Mouse (Mus musculus): ENCODE data around the gene Nol9. TPM values are rescaled to one million over a fixed set of nuclear protein-coding genes. Genes with fewer than 3 reads are reported as not detected.
A peak's percentile ranks its signal among the peaks of the same experiment; 100 is the strongest.

The Nol9 gene
- polyA plus RNA-seq, 1 experiment from 2014 or later: 22.4 TPM

DNA sequence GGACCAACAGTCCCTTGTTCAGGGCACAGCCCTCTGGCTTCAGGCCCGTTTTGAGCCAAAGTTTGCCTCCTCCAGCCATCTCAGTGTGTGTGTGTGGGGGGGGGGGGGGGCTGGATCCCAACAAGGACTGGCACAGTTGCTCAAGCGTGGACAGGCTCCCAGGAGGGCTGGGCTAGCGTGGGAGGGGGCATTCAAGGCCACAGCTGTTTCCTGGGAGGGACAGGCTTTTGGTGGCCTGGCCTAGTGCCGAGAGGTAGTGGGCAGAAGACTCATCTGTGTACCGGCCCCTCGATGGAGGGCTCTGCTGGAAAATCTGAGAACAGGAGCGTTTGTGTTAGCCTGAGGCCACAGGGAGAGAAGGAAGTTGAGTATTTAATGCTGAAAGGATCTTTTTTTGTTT lies 40.8 kb downstream of the Nol9 start:
- H3K4me1 ChIP-seq (ENCODE audit: control insufficient read depth, insufficient read depth, low read length): no peaks in the 10 kb centered on the region
- no peak overlapping the region for H3K4me2 ChIP-seq (ENCODE audit: low read depth, low read length)
- no peaks in the 10 kb centered on the region for H3K36me3 ChIP-seq (ENCODE audit: control insufficient read depth, insufficient read depth, low read length)
- H3K4me3 ChIP-seq (ENCODE audit: low read length): no peak overlapping the region
- WGBS: 67% methylated on average over 7 of the region's 7 CpGs
- H3K27ac ChIP-seq (ENCODE audit: low read length): no peak overlapping the region
- H3K9ac ChIP-seq (ENCODE audit: low read depth, low read length): no peak overlapping the region
- no peaks in the 10 kb centered on the region for H3K27me3 ChIP-seq (replicated peaks; ENCODE audit: control insufficient read depth, insufficient read depth, low read length)
- no peaks in the 10 kb centered on the region for H3K9me3 ChIP-seq (ENCODE audit: control insufficient read depth, low read length)
- ATAC-seq: no peak

DNA sequence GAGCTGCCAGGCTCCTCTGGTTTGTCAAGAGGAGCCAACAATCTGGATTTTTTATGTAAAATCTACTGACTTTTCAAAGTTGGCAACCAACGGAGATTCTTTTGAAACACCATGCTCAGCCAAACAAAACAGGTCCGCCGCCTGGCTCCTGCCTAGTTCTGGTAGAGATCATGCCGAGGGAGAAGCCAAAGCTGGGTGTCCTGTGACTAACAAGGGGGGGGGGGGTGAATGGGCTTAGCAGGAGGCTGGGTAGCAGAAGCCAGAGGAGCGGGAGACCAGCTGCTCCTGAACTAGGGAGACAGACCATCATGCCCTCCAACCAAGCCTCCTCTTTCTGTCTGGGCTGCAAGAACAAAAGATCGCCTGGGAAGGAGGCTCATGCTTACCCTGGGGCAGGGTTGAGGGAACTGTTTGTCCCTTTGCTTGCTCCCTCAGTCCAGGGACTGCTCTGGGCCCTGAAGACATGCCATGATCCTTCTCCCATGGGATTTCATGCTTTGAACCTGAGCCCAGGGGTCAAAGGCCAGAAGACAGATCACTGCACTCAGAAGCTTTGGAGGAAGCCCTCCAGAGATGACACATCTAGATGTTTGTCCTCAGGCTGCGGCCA lies 44.6 kb downstream of the Nol9 start:
- H3K36me3 ChIP-seq (ENCODE audit: control insufficient read depth, insufficient read depth, low read length): no peaks in the 10 kb centered on the region
- H3K4me3 ChIP-seq (ENCODE audit: low read length): no peak overlapping the region
- H3K4me1 ChIP-seq (ENCODE audit: control insufficient read depth, insufficient read depth, low read length): peaks cover 15% of the 10 kb centered on the region
- no peak for ATAC-seq
- no peaks in the 10 kb centered on the region for H3K9me3 ChIP-seq (ENCODE audit: control insufficient read depth, low read length)
- H3K9ac ChIP-seq (ENCODE audit: low read depth, low read length): no peak overlapping the region
- no peak overlapping the region for H3K4me2 ChIP-seq (ENCODE audit: low read depth, low read length)
- WGBS: 62% methylated on average over 7 of the region's 7 CpGs
- H3K27me3 ChIP-seq (replicated peaks; ENCODE audit: control insufficient read depth, insufficient read depth, low read length): no peaks in the 10 kb centered on the region
- H3K27ac ChIP-seq (ENCODE audit: low read length): no peak overlapping the region

DNA sequence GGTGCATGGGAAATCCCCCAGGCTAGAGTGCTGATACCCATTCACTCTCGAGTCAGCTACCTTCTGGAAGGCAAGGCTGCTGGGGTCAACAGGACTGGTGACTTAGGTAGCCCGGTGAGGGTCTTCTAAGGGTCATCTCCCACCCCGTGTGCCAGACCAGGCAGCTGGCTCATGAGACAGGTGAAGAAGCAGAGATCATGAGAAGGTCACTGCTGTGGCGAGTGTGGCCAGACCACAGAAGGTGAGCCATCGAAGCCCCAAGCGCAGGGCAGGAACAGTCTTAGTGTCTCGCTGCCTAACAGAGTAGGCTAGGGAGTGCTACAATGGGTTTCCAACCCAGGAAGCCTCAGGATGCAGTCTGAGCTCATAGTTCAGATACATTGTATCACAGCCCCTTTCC lies 45.5 kb downstream of the Nol9 start:
- Histone ChIP-seq H3K9me3 (ENCODE audit: control insufficient read depth, low read length) (no peaks in the 10 kb centered on the region), H3K27me3 (replicated peaks; ENCODE audit: control insufficient read depth, insufficient read depth, low read length) (no peaks in the 10 kb centered on the region), H3K9ac (ENCODE audit: low read depth, low read length) (no peak overlapping the region), H3K4me1 (ENCODE audit: control insufficient read depth, insufficient read depth, low read length) (peaks cover 16% of the 10 kb centered on the region), H3K4me3 (ENCODE audit: low read length) (no peak overlapping the region), H3K27ac (ENCODE audit: low read length) (no peak overlapping the region), H3K4me2 (ENCODE audit: low read depth, low read length) (no peak overlapping the region), H3K36me3 (ENCODE audit: control insufficient read depth, insufficient read depth, low read length) (no peaks in the 10 kb centered on the region)
- 84% methylated on average over 7 of the region's 7 CpGs for WGBS
- ATAC-seq: no peak

DNA sequence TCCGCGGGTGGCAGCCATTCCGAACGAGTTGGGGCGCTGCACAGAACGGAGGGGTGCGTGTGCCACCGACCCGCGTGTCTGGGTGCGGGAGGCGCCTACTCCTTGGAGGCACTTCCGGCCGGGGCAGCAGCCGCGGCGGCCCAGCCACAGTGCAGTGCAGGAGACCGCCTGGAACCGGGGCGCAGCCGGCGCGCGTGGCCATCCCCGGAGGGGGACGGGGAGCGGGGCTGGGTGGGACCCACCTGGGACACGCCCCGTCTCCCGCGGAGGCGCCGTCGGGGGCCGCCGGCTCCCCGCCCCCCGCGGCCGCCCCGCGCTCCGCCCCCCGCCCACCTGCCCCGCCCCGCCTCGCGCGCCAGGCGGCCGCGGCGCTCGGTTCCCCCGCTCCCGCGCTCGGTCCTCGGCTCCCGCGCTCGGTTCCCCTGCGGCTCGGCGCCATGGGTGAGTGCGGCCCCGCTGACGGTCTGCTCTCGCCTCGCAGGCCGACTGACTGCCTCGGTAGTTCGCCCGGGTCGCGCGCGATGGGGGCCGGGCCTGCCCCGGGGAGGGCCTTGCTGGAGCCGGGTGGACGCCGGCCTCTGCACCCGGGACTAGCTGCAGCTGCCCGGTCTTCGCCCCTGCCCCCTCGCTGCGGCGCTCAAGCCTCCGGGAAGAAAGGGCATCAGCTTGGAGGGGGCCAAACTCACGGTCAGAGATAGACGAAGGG lies 47.5 kb downstream of the Nol9 start:
- peak overlapping the region; percentile 86 for H3K4me3 ChIP-seq (ENCODE audit: low read length)
- H3K9me3 ChIP-seq (ENCODE audit: control insufficient read depth, low read length): no peaks in the 10 kb centered on the region
- H3K27ac ChIP-seq (ENCODE audit: low read length): peak overlapping the region; percentile 69
- peak; percentile 92 for ATAC-seq
- WGBS: under 1% methylated on average over 57 of the region's 92 CpGs
- peak overlapping the region; percentile 84 for H3K4me2 ChIP-seq (ENCODE audit: low read depth, low read length)
- H3K27me3 ChIP-seq (replicated peaks; ENCODE audit: control insufficient read depth, insufficient read depth, low read length): no peaks in the 10 kb centered on the region
- H3K36me3 ChIP-seq (ENCODE audit: control insufficient read depth, insufficient read depth, low read length): no peaks in the 10 kb centered on the region
- peaks cover 16% of the 10 kb centered on the region for H3K4me1 ChIP-seq (ENCODE audit: control insufficient read depth, insufficient read depth, low read length)
- peak overlapping the region; percentile 90 for H3K9ac ChIP-seq (ENCODE audit: low read depth, low read length)

DNA sequence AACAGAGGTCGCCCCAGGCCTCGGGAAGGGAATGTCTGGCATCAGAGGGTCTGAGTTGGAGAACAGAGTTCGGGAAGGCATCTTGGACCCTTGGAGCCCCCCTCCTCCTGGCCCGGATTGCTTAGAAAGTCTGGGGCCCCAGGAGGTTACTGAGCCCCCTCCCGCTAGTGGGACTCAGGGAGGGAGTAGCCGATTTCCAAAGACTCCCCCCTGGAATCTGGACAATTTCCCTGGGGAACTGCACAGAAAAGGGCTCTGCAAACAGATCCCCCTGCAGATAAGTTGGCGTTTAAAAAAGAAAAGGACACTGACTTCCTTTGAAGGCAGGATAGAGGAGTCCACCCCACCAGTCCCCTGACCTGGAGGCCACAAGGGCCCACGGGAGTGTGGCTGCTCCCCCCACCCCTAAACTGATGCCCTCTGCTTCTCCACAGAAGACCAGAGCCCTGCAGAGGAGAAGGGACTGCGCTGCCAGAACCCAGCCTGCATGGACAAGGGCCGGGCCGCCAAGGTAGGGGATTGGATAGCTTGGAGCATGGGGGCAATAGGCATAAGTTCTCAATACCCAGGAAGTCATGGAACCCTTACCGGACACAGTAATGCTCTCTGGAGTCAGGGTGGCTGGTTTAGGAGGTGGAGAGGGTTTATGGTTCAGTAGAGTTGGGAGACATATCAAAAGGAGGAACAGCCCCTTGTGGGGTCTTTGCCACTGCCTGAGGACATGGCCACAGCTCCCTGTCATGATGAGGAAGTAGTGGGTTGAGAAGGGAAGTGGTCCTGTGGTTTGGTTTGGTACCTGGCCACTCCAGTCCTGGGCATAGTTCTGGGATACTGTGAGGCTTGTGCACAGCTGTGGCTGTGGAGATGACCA lies 48.3 kb downstream of the Nol9 start:
- Histone ChIP-seq H3K4me3 (ENCODE audit: low read length) (peak overlapping the region; percentile 86), H3K27ac (ENCODE audit: low read length) (peak overlapping the region; percentile 69; the same call in 1 of the 2 replicates), H3K36me3 (ENCODE audit: control insufficient read depth, insufficient read depth, low read length) (no peaks in the 10 kb centered on the region), H3K4me2 (ENCODE audit: low read depth, low read length) (peak overlapping the region; percentile 84), H3K27me3 (replicated peaks; ENCODE audit: control insufficient read depth, insufficient read depth, low read length) (no peaks in the 10 kb centered on the region), H3K4me1 (ENCODE audit: control insufficient read depth, insufficient read depth, low read length) (peaks cover 20% of the 10 kb centered on the region), H3K9ac (ENCODE audit: low read depth, low read length) (peak overlapping the region; percentile 90), H3K9me3 (ENCODE audit: control insufficient read depth, low read length) (no peaks in the 10 kb centered on the region)
- ATAC-seq: peak; percentile 9; the same call in 1 of the 2 replicates
- 10% methylated on average over 12 of the region's 12 CpGs for WGBS

DNA sequence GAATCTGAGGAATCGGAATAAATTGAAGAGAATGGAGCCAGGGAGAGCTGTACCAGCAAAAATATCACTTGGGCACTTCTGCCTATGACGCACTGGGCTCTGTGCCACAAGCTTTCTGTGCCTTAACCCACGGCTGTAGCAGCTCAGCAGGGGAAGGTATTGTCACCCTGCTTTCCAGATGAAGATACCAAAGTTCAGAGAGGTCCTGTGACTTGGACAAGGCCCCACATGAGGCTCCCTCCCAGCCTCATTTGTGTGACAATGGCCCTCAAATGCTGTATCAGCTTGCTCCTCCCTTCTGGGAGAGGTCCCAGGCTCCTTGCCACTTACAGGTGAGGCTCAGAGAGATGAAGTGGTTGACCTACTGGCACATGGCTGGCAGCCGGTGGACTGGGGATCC lies 49.0 kb downstream of the Nol9 start:
- Histone ChIP-seq H3K4me3 (ENCODE audit: low read length) (peak overlapping the region; percentile 86), H3K36me3 (ENCODE audit: control insufficient read depth, insufficient read depth, low read length) (no peaks in the 10 kb centered on the region), H3K27me3 (replicated peaks; ENCODE audit: control insufficient read depth, insufficient read depth, low read length) (no peaks in the 10 kb centered on the region), H3K9me3 (ENCODE audit: control insufficient read depth, low read length) (no peaks in the 10 kb centered on the region), H3K27ac (ENCODE audit: low read length) (peak overlapping the region; percentile 28; the same call in 1 of the 2 replicates), H3K4me1 (ENCODE audit: control insufficient read depth, insufficient read depth, low read length) (peaks cover 25% of the 10 kb centered on the region), H3K9ac (ENCODE audit: low read depth, low read length) (peak overlapping the region; percentile 90), H3K4me2 (ENCODE audit: low read depth, low read length) (peak overlapping the region; percentile 84)
- ATAC-seq: peak; percentile 11; the same call in 1 of the 2 replicates
- 45% methylated on average over 4 of the region's 4 CpGs for WGBS

DNA sequence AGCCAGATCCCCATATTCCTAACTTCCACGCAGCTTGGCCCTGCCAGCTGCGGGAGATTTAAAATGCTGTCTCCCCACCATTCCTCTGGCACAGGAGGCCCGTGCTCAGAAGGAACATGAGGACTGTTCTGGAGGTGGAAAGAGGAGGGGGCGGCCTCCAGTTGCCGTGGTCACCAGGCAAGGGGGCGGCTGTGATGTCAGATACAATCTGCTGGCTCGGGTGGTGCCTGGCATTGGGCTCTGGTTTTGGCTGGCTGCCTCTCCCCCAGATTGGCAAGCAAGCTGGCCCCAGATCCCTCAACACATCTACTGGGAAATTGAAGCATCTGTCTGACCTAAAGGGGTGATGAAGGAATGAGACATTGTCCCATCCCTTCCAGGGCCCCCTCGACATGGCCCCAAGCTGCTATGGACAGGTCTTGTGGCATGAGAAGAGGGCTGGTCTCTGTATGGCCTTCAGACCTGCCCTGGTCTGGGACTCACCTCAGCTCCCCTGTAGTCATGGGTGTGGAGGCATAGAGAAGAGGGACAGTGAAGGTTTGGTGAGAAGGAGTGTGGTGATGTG lies 49.5 kb downstream of the Nol9 start:
- no peaks in the 10 kb centered on the region for H3K27me3 ChIP-seq (replicated peaks; ENCODE audit: control insufficient read depth, insufficient read depth, low read length)
- H3K9me3 ChIP-seq (ENCODE audit: control insufficient read depth, low read length): no peaks in the 10 kb centered on the region
- no peak for ATAC-seq
- H3K36me3 ChIP-seq (ENCODE audit: control insufficient read depth, insufficient read depth, low read length): no peaks in the 10 kb centered on the region
- peak overlapping the region; percentile 84 for H3K4me2 ChIP-seq (ENCODE audit: low read depth, low read length)
- no peak overlapping the region; the same call in 1 of the 2 replicates for H3K9ac ChIP-seq (ENCODE audit: low read depth, low read length)
- H3K27ac ChIP-seq (ENCODE audit: low read length): no peak overlapping the region
- WGBS: 56% methylated on average over 8 of the region's 8 CpGs
- H3K4me1 ChIP-seq (ENCODE audit: control insufficient read depth, insufficient read depth, low read length): peaks cover 25% of the 10 kb centered on the region
- H3K4me3 ChIP-seq (ENCODE audit: low read length): no peak overlapping the region

DNA sequence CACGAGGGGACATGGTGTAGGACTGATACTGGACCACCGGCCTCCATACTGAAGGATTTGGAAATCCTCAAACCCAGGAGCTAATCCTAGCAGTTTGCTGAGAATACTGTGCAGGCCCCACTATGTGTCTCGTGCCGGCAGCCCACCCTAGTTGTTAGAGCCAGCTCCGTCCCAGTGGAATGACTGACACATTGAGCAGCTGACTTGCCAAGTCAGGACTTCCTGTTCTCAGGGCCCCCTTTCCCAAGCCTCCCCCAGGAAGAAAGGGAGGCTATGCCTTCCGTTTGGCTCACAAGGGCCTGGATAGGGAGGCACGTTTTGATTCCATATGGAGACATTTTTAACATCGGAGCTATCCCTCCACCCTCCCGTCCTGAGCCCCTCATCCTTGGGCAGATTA lies 51.1 kb downstream of the Nol9 start:
- Histone ChIP-seq H3K27ac (ENCODE audit: low read length) (no peak overlapping the region), H3K4me2 (ENCODE audit: low read depth, low read length) (no peak overlapping the region), H3K27me3 (replicated peaks; ENCODE audit: control insufficient read depth, insufficient read depth, low read length) (no peaks in the 10 kb centered on the region), H3K4me1 (ENCODE audit: control insufficient read depth, insufficient read depth, low read length) (peaks cover 25% of the 10 kb centered on the region), H3K36me3 (ENCODE audit: control insufficient read depth, insufficient read depth, low read length) (no peaks in the 10 kb centered on the region), H3K9me3 (ENCODE audit: control insufficient read depth, low read length) (no peaks in the 10 kb centered on the region), H3K4me3 (ENCODE audit: low read length) (no peak overlapping the region), H3K9ac (ENCODE audit: low read depth, low read length) (no peak overlapping the region)
- WGBS: 75% methylated on average over 9 of the region's 9 CpGs
- ATAC-seq: no peak

DNA sequence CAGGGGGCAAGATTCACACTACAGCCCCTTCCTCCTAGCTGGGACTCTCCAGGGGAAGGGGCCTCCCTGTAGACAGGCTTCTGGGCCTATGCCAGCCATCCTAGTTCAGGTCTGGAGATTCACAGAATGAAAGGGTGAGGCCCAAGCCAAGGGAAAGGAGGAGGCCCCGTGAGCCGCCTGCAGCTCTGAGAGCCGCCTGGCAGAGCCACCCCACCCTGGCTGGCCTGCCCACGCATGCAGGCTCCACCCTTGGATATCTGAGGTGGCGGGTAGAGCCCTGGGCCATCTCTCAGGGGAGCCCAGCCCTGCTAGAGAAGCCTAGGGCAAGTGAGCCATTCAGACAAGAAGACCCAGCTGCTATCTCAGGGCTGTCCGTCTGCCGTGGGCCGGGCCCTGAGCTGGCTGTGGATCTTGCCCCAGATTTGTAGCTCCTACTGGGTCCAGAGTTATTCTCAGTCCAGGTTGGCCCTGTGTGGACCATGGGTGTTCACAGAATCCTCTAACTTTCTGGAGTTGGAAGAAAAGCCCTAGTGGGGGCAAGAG lies 53.7 kb downstream of the Nol9 start:
- no peaks in the 10 kb centered on the region for H3K9me3 ChIP-seq (ENCODE audit: control insufficient read depth, low read length)
- peak; percentile 72 for ATAC-seq
- H3K4me3 ChIP-seq (ENCODE audit: low read length): no peak overlapping the region
- no peaks in the 10 kb centered on the region for H3K36me3 ChIP-seq (ENCODE audit: control insufficient read depth, insufficient read depth, low read length)
- H3K4me1 ChIP-seq (ENCODE audit: control insufficient read depth, insufficient read depth, low read length): peaks cover 24% of the 10 kb centered on the region
- no peak overlapping the region for H3K4me2 ChIP-seq (ENCODE audit: low read depth, low read length)
- no peaks in the 10 kb centered on the region for H3K27me3 ChIP-seq (replicated peaks; ENCODE audit: control insufficient read depth, insufficient read depth, low read length)
- no peak overlapping the region for H3K27ac ChIP-seq (ENCODE audit: low read length)
- H3K9ac ChIP-seq (ENCODE audit: low read depth, low read length): peak overlapping the region; percentile 1; the same call in 1 of the 2 replicates
- 57% methylated on average over 8 of the region's 8 CpGs for WGBS

Measured in intestine, embryonic 16.5 days (tissue).